Mouse (Mus musculus) layer of hippocampus, postnatal 10 days (tissue): ENCODE data around the gene Hist2h2aa2. TPM values are rescaled to one million over a fixed set of nuclear protein-coding genes. Genes with fewer than 3 reads are reported as not detected.
A peak's percentile ranks its signal among the peaks of the same experiment; 100 is the strongest.
"Not testable (repeated sequence)": the region's sequence is repeated elsewhere in the genome, so short reads cannot be mapped to it uniquely, and the experiment has no call there.

ENCODE experiments used
- DNase-seq, 2 experiments: peaks; one replicate each; pipeline ENCODE4 v3.0.0; 2021; ENCODE audit warnings: low spot score in 2 of 2
- total RNA-seq, 2 experiments: library from RNA; stranded (reverse); gene quantifications; 2 replicates each; pipeline ENCODE4 v1.2.3; 2021

Gene Hist2h2aa2
- total RNA-seq, 2 experiments from 2014 or later, result 287 to 323 TPM

DNA sequence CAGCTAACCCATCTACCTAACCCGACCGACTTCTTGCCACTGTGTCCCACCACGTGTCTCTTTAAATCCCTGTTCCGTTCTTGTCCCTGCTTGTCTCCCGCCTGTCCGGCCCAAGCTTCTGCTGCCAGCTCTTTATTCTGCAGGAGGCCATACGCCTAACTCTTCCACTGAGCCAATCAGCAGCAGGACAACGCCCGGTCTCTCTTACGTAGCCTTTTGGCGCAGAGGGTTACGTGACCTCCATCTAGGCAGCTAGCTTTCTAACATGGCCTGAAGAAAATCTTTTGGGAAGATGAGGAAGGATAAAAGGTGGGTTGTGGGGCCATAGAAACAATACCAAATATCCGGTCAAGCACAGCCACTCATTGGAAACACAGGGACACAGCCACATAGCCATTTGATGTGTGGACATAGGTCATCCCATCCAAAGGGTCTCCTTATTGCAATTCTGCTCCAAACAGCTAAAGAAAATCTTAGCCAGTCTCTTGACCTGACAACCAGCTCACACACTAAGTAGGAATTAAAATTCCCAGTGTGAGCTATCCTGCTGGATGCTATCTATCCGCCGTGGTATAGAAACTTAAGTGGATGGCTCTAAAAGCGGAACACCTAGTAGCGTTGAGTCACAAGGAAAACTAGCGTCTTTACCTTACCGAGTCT lies 22.3 kb upstream of the Hist2h2aa2 start:
- peak; percentile 58 to 67 for DNase-seq

- no peak for DNase-seq
These were observed 21.5 kb upstream of the Hist2h2aa2 start for GRCm38 (mm10) chr3:96261623-96262022.

- no peak for DNase-seq
These were observed 20.1 kb upstream of the Hist2h2aa2 start for GRCm38 (mm10) chr3:96260220-96260619.

- DNase-seq, result no peak
These were observed 17.1 kb upstream of the Hist2h2aa2 start for GRCm38 (mm10) chr3:96257190-96257589.

GRCm38 (mm10) chr3:96255926-96256593 lies 16.0 kb upstream of the Hist2h2aa2 start:
- no peak for DNase-seq

- peak in 1 of 2 experiments; percentile 26 for DNase-seq
These were observed 14.7 kb upstream of the Hist2h2aa2 start for GRCm38 (mm10) chr3:96254683-96255355.

DNA sequence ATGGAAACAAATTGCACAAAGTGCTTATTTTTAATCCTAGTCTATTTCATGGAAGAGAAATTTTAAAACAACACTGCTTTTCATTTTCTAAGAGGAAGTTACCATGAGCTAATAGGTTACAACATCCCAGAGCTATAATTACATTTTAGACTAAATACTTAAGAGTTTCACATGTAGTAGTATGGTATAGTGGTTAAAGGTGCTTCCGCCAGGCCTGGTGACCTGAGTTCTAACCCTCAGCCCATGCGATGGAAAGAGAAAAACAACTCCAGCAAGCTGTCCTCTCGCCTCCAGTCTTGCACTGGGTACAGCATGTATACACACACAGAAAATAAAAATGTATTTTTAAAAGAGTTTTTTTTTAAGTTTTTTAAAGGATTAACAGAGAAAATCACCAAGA lies 11.7 kb upstream of the Hist2h2aa2 start:
- no peak for DNase-seq

DNA sequence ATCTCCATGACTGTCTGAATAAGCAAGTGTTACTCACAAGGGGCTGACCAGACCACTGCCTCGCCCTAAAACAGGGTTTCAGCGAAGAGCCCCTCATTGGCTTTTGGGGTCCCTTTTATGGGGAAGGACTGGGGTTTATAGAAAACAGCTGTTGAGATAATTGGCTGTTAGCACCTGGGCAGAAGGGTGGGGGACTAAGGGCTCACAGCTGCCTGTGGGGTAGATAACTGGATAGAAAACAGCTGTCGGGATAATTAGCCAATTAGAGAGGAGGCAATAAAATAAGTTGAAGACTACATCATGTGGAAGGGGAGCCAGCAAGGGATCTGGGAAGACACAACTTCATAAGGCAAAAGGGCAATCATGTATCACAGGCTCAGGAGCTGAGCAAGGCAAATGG lies 10.8 kb upstream of the Hist2h2aa2 start:
- DNase-seq, result no peak

- DNase-seq, result no peak
These were observed 8.9 kb upstream of the Hist2h2aa2 start for GRCm38 (mm10) chr3:96249034-96249345.

DNA sequence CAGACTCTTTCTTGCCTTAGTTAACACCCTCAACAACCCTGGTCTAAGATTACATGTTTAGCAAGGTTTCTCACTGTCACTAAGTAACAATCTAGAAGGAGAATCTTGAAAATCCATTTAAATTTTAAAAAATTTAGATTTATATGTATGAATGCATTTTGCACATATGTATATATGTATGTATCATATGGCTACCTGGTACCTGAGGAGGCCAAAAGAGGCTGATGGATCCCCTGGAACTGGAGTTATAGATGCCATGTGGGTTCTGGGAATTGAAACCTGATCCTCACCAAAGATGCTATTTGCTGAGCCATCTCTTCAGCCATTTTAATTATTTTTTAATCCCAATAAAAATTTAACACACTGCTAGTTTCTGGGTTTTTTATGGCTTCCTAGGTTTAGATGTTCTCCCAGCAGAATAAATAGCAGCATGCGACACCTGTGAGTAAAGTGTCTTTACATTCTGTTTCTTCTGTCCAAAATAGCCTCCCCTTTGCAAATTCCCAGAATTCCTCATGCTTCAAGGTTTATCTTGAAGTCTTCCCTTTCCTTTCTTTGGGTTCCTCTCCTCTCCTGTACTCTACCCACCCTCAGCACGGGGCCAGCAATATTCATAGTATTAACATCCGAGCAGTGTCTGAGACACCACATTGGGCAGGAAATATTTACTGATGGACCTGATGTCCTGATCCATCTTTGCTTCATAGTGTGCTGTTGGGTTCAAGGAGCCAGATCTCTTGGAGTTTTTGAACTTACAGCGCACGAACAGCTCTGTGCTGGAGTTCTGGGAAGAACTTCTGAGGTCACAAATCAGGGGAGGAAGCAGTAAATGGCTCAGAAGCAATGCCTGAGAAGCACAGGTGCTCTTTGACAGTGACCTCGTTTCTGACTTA lies 8.3 kb upstream of the Hist2h2aa2 start:
- DNase-seq, result no peak

DNA sequence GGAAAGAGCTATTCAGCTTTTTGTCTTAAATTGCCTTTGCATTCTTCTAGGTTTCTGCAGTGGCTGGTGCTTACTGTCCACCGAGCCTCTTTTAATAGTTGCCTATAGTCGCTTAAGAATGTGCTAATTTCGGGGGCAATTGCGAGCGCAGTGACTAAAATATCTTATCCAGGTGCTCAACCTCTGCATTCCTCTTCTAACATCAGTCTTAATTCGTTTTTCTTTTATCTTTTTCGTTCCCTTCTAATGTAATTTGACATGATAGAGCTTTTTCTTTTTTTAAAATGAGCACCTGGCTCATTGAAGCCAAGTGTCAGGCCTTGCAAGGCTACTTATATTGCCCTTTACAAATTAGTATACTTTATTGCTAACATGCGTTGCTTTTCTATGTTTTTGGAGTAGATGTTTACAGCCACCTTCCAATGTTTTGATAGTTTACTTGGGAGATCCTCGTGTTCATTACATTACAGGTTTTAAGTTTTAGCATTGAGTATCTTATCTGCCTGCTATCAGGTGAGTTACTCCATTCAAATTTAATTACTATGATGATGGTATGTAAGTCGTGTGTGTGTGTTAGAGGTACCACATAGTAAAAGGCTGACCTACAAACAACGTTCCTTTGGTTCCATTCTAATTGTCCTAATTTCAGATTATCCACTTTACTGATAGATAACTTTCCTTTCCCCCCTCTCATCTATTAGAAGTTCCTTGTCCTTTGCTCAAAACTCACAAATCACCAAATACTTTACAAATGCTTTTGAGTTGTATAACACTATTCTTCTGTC lies 7.5 kb upstream of the Hist2h2aa2 start:
- DNase-seq, result no peak

GRCm38 (mm10) chr3:96246427-96246856 lies 6.4 kb upstream of the Hist2h2aa2 start, which contains the start of gene Hist2h3c1:
Gene Hist2h3c1, plus strand, starts transcription at chr3:96246685.
- not testable (repeated sequence) for DNase-seq

DNA sequence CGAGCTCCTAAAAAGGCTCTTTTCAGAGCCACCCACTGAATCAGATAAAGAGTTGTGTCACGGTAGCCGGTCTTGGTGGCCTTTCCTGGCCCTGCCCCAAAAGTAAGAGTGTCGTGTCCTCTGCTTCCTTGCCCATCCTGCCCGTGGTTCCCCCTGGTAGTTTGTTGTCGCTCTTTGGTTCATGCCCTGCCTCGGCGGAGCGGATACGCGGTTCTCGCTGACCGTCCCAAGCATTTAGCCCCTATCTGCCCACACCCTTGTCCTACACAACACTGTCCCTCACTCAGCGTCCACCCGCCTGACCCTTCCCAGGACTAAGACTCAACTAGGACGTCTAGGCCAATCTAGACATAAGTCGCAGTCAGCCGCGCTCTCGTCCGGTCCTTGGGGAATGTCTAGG lies 5.9 kb upstream of the Hist2h2aa2 start:
- DNase-seq, result not testable (repeated sequence)

- DNase-seq, result peak; percentile 82 to 87
These were observed 5.2 kb upstream of the Hist2h2aa2 start, which contains the start of gene Hist2h2aa1 for GRCm38 (mm10) chr3:96245003-96245886. Gene Hist2h2aa1, plus strand, starts transcription at chr3:96245497.

DNA sequence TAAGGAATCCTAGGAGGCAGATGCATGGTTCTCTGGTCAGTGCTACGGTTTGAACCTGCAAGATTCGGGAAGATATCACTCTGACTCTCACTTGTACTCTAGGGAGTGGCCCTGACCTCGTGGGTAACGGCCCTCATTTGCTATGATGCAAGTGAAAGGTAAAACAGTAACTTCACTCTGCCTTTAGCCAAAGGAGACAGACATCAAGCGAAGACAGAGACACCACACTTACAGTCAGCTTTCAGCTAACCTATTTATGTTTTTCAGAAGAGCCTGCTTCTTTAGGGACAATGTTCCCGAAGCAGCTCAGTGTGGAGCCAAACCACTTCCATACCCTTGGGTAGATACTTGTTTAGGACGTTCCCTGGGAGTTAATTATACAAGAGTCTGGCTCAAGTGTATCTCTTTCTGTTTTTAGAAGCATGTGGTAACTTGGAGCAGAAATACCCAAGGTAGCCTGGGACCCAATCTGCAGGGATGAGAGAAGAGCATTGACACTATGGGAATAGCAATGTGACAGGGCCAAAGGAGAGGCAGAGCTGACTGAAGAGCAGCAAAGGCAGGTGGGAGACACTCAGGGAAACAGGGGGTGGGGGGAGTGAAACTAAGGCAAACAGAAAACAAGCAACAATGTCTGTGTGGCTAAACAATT lies 4.0 kb upstream of the Hist2h2aa2 start:
- DNase-seq, result no peak

- no peak for DNase-seq
These were observed 722 bp upstream of the Hist2h2aa2 start for GRCm38 (mm10) chr3:96240799-96241197.

- DNase-seq, result peak; percentile 25 to 38
These were observed 902 bp downstream of the Hist2h2aa2 start, which contains the start of gene Hist2h3c2 for GRCm38 (mm10) chr3:96238954-96239793. Gene Hist2h3c2, minus strand, starts transcription at chr3:96239127.
